Mouse (Mus musculus) adipocyte (in vitro differentiated cells): ENCODE measurements around the gene Plcxd2.
A peak's percentile ranks its signal among the peaks of the same experiment; 100 is the strongest.

Source experiments
- DNase-seq: peaks from one replicate; pipeline ENCODE4 v3.0.0-alpha.2; 2016; ENCODE audit warnings: low spot score

The Plcxd2 gene

DNA sequence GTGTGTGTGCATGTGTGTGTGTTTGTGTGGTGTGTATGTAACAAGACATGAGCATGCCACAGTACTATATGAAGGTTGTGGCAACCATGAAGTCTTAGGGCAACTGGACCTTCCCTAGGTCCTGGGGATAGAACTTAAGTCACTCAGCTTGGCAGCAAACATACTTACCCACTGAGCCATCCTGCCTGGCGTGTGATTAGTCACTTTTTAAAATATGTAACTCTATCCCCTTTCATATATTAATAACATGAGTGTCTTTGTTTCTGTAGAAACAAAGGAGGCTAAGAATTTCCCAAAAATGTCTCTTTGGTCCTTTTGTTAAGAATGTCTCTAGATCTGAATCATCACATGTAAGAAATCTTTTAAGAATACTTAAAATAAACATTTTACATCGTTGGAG, 72.6 kb downstream of the Plcxd2 start:
- no peak for DNase-seq

DNA sequence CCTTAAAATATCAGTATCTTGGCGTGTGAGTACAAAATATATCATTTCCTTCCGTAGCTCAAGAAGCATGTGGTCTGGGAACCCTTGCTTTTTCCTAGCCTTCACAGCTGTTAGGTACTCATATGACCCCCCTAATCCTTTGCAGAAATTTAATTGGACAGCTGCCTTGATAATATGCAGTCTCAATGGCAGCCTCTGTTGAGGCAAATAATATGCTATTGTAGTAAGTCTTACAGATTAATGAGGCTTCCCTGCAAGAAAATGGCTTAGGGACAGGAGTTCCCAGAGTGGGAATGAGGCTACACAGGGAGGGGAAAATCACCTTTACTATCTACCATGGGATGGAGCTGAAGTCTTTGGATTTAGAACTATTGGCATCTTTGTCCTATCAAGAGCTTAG, 73.5 kb downstream of the Plcxd2 start:
- no peak for DNase-seq

DNA sequence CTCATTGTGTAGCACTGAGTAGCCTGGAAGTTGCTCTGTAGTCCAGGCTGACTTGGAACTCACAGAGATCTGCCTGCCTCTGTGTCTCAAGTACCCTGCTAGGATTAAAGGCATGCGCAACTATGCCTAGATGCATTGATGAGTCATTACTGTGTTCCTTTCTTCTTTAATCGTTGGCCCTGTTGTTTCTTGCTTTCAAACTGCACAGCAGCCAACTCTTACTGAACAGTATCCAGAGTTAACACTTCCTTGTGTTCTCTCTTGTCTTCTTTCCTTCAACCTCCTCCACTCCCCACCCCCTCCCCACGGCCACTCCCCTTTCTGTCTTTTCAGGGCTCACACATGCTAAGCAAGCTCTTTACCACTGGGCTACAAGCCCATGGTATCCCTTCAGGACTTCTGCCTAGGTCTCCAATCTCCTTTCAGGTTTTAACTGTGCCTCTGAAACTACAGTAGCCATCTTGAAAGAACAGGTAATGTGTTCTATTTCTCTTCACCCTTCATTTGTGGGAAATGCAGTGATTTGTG, 74.0 kb downstream of the Plcxd2 start:
- DNase-seq, result no peak

DNA sequence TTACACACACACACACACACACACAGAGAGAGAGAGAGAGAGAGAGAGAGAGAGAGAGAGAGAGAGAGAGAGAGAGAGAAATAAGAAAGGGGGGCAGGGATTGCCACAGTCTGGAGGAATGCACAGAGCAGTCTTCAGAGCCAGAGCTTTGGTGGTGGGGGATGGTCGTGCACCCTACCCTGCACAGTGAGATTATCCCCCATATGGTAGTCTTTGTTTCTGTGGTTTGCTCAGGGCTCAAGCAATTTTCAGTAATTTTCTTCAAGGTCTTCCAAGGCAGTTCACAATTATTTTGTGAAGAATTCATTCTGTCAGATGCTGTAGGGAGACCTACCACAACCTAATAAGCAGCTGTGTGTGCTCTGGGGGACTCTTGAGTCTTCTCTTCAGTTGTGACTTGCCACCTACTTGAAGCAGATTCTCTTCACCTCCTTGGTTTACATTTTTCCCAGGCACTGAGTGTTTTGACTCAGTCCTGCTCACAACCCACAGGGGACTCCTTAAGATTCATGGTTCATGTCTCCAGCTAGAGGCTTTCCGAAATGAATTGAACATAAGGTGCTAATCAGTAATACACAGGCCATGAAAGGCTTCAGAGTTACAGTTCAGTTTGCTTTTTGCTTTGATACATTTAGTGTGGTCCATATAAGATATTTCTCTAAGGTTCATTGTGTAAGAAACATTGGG, 75.2 kb downstream of the Plcxd2 start:
- DNase-seq, result no peak

DNA sequence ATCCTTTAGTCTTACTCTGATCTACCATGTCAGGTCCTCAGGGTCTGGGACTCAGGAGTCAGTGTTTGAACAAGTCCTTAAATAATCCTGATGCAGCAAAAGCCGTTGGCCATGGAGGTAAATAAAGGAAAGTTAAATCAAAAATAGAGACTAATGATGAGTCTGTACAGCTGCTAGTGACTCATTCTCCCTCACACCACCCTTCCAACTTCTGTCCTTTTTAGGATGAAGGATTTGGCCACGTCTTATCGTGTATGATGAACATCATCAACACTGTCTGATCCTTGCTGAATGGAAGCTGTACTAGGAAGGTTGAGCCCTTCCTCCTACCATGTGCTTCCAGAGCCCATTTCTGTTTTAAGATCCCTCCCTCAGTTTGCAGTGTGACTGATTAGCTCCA, 79.7 kb downstream of the Plcxd2 start:
- no peak for DNase-seq

DNA sequence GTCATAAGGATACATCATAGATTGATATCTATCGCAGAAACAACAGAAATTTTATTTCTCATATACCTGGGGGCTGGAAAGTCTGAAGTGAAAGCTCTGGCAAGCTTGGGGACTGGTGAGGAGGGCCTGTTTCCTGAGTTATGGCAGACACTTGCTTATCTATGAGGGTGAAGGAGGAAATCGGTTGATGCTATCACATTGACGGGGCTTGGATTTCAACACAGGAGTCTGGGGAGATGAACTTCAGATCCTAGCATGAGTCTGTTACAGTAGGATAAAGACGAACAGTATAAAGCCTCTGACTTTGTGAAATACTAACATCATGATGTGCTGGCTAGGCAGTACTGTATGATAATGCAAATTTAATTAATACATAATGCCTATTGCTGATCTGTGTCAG, 81.9 kb downstream of the Plcxd2 start:
- DNase-seq, result no peak

DNA sequence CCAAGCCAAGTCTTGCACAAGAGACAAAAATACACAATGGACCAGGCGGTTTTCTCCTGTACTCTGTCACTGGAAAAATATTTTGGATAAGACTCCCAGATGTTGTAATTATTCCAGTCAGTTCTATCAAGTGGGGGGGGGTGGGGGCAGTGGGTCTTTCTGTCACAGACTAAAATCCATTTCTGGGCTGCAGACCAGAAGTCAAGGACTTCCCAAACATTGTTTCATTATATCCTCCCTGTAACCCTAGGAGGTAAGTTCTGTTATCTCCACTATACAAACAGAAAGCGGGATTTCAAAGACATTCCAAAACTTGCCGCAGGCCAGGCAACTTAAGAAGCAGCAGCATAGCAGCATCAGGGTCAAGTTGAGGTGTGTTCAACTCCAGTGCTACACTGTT, 82.4 kb downstream of the Plcxd2 start:
- peak; percentile 35 for DNase-seq

DNA sequence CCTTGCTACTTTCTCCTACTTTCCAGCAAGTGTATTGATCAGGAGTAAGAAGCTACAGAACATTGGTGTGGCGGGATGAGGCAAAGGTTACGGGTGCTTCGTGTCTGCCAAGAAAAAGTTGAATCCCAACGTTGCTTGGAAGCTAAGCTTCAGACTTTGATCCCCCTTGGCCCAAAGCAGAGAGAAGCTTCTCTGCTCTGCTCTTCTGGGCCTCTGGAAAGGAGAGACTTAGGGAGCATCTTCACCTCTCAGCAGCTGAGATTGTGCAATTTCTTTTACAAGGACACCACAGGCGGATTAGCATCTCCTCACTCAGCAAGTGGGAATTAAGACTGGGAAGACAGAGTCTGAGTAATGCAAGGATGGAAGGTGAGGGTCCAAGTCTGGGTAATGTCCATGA, 83.1 kb downstream of the Plcxd2 start:
- no peak for DNase-seq

DNA sequence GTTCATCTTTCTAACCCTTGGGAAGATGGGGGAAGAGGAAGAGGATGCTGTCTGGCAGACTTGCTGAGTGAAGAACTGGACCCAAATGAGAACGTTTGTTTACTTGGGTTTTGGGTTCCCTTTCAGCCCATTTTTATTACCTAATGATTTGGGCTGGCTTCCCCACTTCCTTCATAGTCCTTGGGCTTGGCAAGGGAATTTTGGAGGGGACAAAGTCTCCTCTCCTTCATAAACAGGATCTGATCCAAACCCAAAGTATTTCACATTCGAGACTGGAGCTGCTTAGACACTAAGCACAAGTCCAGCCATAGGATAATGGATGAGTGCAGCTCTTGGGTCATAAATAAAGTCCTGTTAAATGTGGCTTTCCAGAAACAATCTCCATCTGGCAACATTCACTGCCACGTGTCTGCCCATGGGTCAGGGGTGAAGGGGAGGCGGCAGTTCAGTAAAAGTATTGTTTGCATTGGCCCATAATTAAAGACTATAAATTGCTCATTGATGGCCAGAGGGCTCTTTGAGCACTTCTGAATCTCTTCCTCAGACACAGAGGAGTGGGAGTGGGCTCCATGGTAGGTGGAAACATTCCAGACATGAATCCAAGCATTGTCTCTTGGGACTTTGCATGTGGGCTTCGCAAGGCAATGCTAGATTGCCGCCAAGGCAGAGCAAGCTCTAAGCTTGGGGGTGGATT, 86.1 kb downstream of the Plcxd2 start:
- peak; percentile 43 for DNase-seq

DNA sequence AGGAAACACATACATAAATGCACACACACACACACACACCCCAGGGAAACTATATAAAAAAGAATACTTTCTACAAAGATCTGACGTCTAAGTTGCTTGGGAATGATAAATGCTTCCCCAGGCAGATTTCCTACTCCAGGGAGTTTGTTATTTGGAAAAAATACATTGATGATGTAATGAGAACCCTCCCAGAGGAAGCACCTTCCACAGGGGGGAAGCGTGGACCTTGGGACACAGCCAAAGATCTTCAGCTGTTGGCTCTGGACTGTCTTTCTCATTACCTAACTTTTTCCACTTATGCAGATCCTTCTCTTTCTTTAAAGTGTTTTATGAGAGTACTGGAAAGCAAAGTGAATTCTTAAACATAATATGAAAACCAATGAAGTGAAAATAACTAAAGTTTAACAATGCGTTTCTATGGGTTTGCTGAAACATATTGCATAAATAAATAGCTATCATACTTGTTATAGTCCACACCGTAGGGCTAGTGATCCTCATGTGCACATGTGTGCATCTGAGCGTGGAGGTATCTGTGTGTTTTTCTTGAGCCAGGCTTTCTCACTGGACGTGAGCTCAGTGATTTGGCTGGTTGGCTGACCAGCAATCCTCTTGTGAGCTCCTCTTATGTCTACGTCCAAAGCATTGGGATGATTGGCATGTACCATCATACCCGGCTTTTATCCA, 87.3 kb downstream of the Plcxd2 start:
- DNase-seq, result no peak

DNA sequence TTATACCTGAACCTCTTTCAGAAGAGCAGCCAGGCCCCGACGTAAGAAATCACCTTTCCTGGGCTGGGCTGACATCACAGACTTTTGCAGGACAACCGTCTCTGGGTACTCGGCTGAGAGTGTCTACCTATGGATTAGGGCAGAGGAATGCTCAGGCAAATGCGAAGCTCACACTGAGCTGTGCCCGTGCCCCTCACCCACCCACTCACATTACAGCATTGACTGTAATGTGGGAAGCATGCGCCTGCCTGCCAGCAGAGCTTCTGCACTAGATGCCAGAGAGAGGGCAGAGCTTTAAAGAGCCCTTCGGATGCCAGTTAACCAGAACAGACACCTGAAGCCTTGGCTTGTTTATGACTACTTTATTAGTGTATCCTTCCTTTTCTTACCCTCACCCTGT, 90.4 kb downstream of the Plcxd2 start:
- DNase-seq, result no peak
